Mouse (Mus musculus) G1E (cell line): ENCODE data around the gene Fam131b.

Experiments used
- CTCF ChIP-seq: IDR thresholded peaks from 2 replicates; pipeline ENCODE4 v1.5.1; 2012; ENCODE audit warnings: low read depth, low read length, inconsistent platforms, mixed read lengths
- GATA1 ChIP-seq: IDR thresholded peaks from 2 replicates; pipeline ENCODE4 v1.6.1; 2012; ENCODE audit warnings: borderline replicate concordance, low read length, inconsistent platforms, mixed read lengths
- GATA2 ChIP-seq: IDR thresholded peaks from 2 replicates; pipeline ENCODE4 v1.6.1; 2012; ENCODE audit warnings: low read depth, low read length, inconsistent platforms, borderline replicate concordance
- POLR2AphosphoS5 ChIP-seq: IDR thresholded peaks from 2 replicates; pipeline ENCODE4 v1.6.1; 2012; ENCODE audit warnings: low read depth, low read length, inconsistent platforms; ENCODE audit not compliant: insufficient replicate concordance

- no peak for TF ChIP-seq CTCF
- TF ChIP-seq GATA2 = no peak
- TF ChIP-seq POLR2AphosphoS5 = no peak
- TF ChIP-seq GATA1 = no peak
Measured at GRCm38 (mm10) chr6:42342171-42342570, 17.7 kb upstream of the Fam131b start.
